ENCODE assay signal across 19 mouse cellular contexts in genomic region chr8:83572246-83572812, GRCm38 (mm10). TPM values are rescaled to one million over a fixed set of nuclear protein-coding genes. Genes with fewer than 3 reads are reported as not detected.
DNase-seq lines count a peak whose midpoint lies in the region; ATAC-seq and TF ChIP-seq lines count a peak whose summit lies in the region.
"Had no signal": no experiment of that assay in that cellular context is flagged by ENCODE, and none has a peak within 500 bp of the region (broad histone marks: within the 10 kb centered on the region; RNA-seq: fewer than 3 reads in every experiment).

No protein-coding gene starts in this region.

- TF ChIP-seq EP300 in heart, postnatal 0 days (IDR thresholded peaks at IDR 0.05; ENCODE audit: low read depth), result no peak

- no peak for TF ChIP-seq CTCF in cerebellum, adult 2 months (IDR thresholded peaks at IDR 0.05; ENCODE audit: borderline replicate concordance, insufficient read depth, low read depth, low read length)
- TF ChIP-seq CTCF in heart, postnatal 0 days (IDR thresholded peaks at IDR 0.05; ENCODE audit: low read depth), result no peak

- H3K4me3 ChIP-seq in cerebellum, adult 2 months (replicated peaks; ENCODE audit: insufficient read depth, low read depth, low read length), result no peak overlapping the region
- no peak overlapping the region for H3K4me3 ChIP-seq in heart, postnatal 0 days (ENCODE audit: low read depth, low read length)
- H3K4me3 ChIP-seq in heart, embryonic 11.5 days (ENCODE audit: low read depth, low read length), result no peak overlapping the region
- H3K4me3 ChIP-seq: erythroblast, embryonic 14.5 days; limb, embryonic 13.5 days; midbrain, embryonic 10.5 days; neural tube, embryonic 15.5 days had no signal

- DNase-seq in cerebellum, adult 11 months, result peak; percentile 3
- DNase-seq in cerebellum, adult 2 months, result no peak
- no peak for DNase-seq in heart, postnatal 0 days (ENCODE audit: low spot score)
- DNase-seq in spleen, postnatal 4 days (ENCODE audit: low spot score in 2 of 2), result peak; percentile 14 to 62
- no peak for DNase-seq in spleen, adult 18-20 months
- no peak for DNase-seq in frontal cortex, postnatal 25 days (ENCODE audit: low spot score in 2 of 2)
- DNase-seq: adrenal gland, postnatal 10 days; gastrocnemius, postnatal 36 days; kidney, postnatal 25 days; retina, postnatal 1 day had no signal

- H3K36me3 ChIP-seq in heart, postnatal 0 days (replicated peaks; ENCODE audit: control insufficient read depth, insufficient read depth, low read length), result peaks cover 46% of the 10 kb centered on the region
- H3K36me3 ChIP-seq in heart, embryonic 11.5 days (ENCODE audit: control insufficient read depth, insufficient read depth, low read length), result peaks cover 17% of the 10 kb centered on the region

- no peaks in the 10 kb centered on the region for H3K27me3 ChIP-seq in cerebellum, adult 2 months (ENCODE audit: control insufficient read depth, insufficient read depth, low read length)
- no peaks in the 10 kb centered on the region for H3K27me3 ChIP-seq in heart, postnatal 0 days (ENCODE audit: control insufficient read depth, insufficient read depth, low read length)
- no peaks in the 10 kb centered on the region for H3K27me3 ChIP-seq in heart, embryonic 11.5 days (ENCODE audit: control insufficient read depth, insufficient read depth, low read length)
- H3K27me3 ChIP-seq: limb, embryonic 13.5 days; neural tube, embryonic 15.5 days had no signal

- H3K27ac ChIP-seq in cerebellum, adult 2 months (ENCODE audit: insufficient read depth, low read length), result no peak overlapping the region
- peak overlapping the region; percentile 25; the same call in 1 of the 2 replicates for H3K27ac ChIP-seq in heart, postnatal 0 days (ENCODE audit: low read depth)
- no peak overlapping the region for H3K27ac ChIP-seq in heart, embryonic 11.5 days (ENCODE audit: low read depth, low read length)
- H3K27ac ChIP-seq: limb, embryonic 13.5 days; midbrain, embryonic 10.5 days; neural tube, embryonic 15.5 days had no signal

- ATAC-seq in heart, postnatal 0 days (ENCODE audit: insufficient read depth, low read depth), result no peak
- no peak for ATAC-seq in heart, embryonic 11.5 days (replicated peaks; ENCODE audit: insufficient number of reproducible peaks, low FRiP score, low TSS enrichment)
- peak; percentile 52 for ATAC-seq in megakaryocyte progenitor cell, adult 5-6 weeks (replicated peaks; ENCODE audit: poor library complexity)
- ATAC-seq: lung, postnatal 0 days had no signal

- no peak for TF ChIP-seq POLR2A in cerebellum, adult 2 months (IDR thresholded peaks at IDR 0.05; ENCODE audit: borderline replicate concordance, insufficient read depth, low read length)

- no peak overlapping the region for H3K9ac ChIP-seq in heart, postnatal 0 days (replicated peaks; ENCODE audit: low read depth, low read length)
- H3K9ac ChIP-seq in heart, embryonic 11.5 days (ENCODE audit: low read depth, low read length), result no peak overlapping the region
- H3K9ac ChIP-seq: neural tube, embryonic 15.5 days had no signal

- no peak overlapping the region for H3K4me2 ChIP-seq in heart, postnatal 0 days (ENCODE audit: low read depth, low read length)
- H3K4me2 ChIP-seq in heart, embryonic 11.5 days, result no peak overlapping the region
- H3K4me2 ChIP-seq: limb, embryonic 13.5 days; neural tube, embryonic 15.5 days had no signal

- 77% methylated on average over 5 of the region's 5 CpGs for WGBS in cerebellum, adult 2 months
- WGBS in heart, postnatal 0 days, result 79% methylated on average over 5 of the region's 5 CpGs
- WGBS in heart, embryonic 11.5 days (ENCODE audit: insufficient replicate concordance), result 89% methylated on average over 5 of the region's 5 CpGs

- H3K4me1 ChIP-seq in cerebellum, adult 2 months (ENCODE audit: control insufficient read depth, insufficient read depth, low read length), result peaks cover 39% of the 10 kb centered on the region
- peaks cover 52% of the 10 kb centered on the region for H3K4me1 ChIP-seq in heart, postnatal 0 days (ENCODE audit: control insufficient read depth, insufficient read depth)
- peaks cover 55% of the 10 kb centered on the region for H3K4me1 ChIP-seq in heart, embryonic 11.5 days (ENCODE audit: control insufficient read depth, insufficient read depth, low read length)

- H3K9me3 ChIP-seq in heart, postnatal 0 days (replicated peaks; ENCODE audit: control insufficient read depth, low read length), result no peaks in the 10 kb centered on the region
- H3K9me3 ChIP-seq in heart, embryonic 11.5 days (replicated peaks; ENCODE audit: control insufficient read depth, low read length), result no peaks in the 10 kb centered on the region
- H3K9me3 ChIP-seq: limb, embryonic 13.5 days; midbrain, embryonic 10.5 days; neural tube, embryonic 15.5 days had no signal

RNA-seq across cellular contexts. Expression of gene Ndufb7, which starts 5.9 kb away (rescaled TPM):
- polyA plus RNA-seq in cerebellum, adult 2 months (2012; rRNA removed), result 394 and 445 TPM in 2 replicates
- total RNA-seq in heart, postnatal 0 days (2014; rRNA removed; ENCODE audit: low replicate concordance), result 431 and 682 TPM in 2 replicates
- 1,145 and 1,161 TPM in 2 replicates for polyA plus RNA-seq in heart, postnatal 0 days (2015; fragmentation: Nextera tagmentation; extraction: Ambion mirVana)
- 546 and 556 TPM in 2 replicates for polyA plus RNA-seq in heart, embryonic 11.5 days (2014; fragmentation: Nextera tagmentation; extraction: Ambion mirVana)
- total RNA-seq in megakaryocyte progenitor cell, adult 5-6 weeks (2015), result 158 and 163 TPM in 2 replicates
- total RNA-seq in megakaryocyte progenitor cell, adult 5-6 weeks (2017), result 252 and 255 TPM in 2 replicates

RNA-seq across cellular contexts. Expression of gene Tecr, which starts 35.4 kb away (rescaled TPM):
- 1,238 and 1,304 TPM in 2 replicates for polyA plus RNA-seq in cerebellum, adult 2 months (2012; rRNA removed)
- total RNA-seq in heart, postnatal 0 days (2014; rRNA removed; ENCODE audit: low replicate concordance), result 253 and 327 TPM in 2 replicates
- 380 and 391 TPM in 2 replicates for polyA plus RNA-seq in heart, postnatal 0 days (2015; fragmentation: Nextera tagmentation; extraction: Ambion mirVana)
- polyA plus RNA-seq in heart, embryonic 11.5 days (2014; fragmentation: Nextera tagmentation; extraction: Ambion mirVana), result 531 and 534 TPM in 2 replicates
- total RNA-seq in megakaryocyte progenitor cell, adult 5-6 weeks (2015), result 363 and 424 TPM in 2 replicates
- total RNA-seq in megakaryocyte progenitor cell, adult 5-6 weeks (2017), result 324 and 345 TPM in 2 replicates

RNA-seq across cellular contexts. Expression of gene Dnajb1, which starts 35.7 kb away (rescaled TPM):
- polyA plus RNA-seq in cerebellum, adult 2 months (2012; rRNA removed), result 29.9 and 33.0 TPM in 2 replicates
- 17.6 and 21.3 TPM in 2 replicates for total RNA-seq in heart, postnatal 0 days (2014; rRNA removed; ENCODE audit: low replicate concordance)
- 23.3 and 26.7 TPM in 2 replicates for polyA plus RNA-seq in heart, postnatal 0 days (2015; fragmentation: Nextera tagmentation; extraction: Ambion mirVana)
- 51.2 and 51.5 TPM in 2 replicates for polyA plus RNA-seq in heart, embryonic 11.5 days (2014; fragmentation: Nextera tagmentation; extraction: Ambion mirVana)
- total RNA-seq in megakaryocyte progenitor cell, adult 5-6 weeks (2015), result 45.5 and 47.6 TPM in 2 replicates
- 26.2 and 28.0 TPM in 2 replicates for total RNA-seq in megakaryocyte progenitor cell, adult 5-6 weeks (2017)

RNA-seq across cellular contexts. Expression of gene Olfr370, which starts 36.7 kb away (rescaled TPM):
- polyA plus RNA-seq in cerebellum, adult 2 months (2012; rRNA removed), result not detected in 2 replicates
- not detected in 2 replicates for total RNA-seq in heart, postnatal 0 days (2014; rRNA removed; ENCODE audit: low replicate concordance)
- not detected in 2 replicates for polyA plus RNA-seq in heart, postnatal 0 days (2015; fragmentation: Nextera tagmentation; extraction: Ambion mirVana)
- polyA plus RNA-seq in heart, embryonic 11.5 days (2014; fragmentation: Nextera tagmentation; extraction: Ambion mirVana), result 0.08 TPM in 1 of 2 replicates, not detected in the other
- total RNA-seq in megakaryocyte progenitor cell, adult 5-6 weeks (2015), result not detected in 2 replicates
- total RNA-seq in megakaryocyte progenitor cell, adult 5-6 weeks (2017), result not detected in 2 replicates
- total RNA-seq: adrenal gland, postnatal 10 days; gastrocnemius, postnatal 36 days; layer of hippocampus, postnatal 36 days had no signal
- polyA plus RNA-seq: erythroblast, embryonic 14.5 days; heart, embryonic 16.5 days; limb, embryonic 13.5 days; lung, postnatal 0 days; midbrain, embryonic 10.5 days; neural tube, embryonic 15.5 days had no signal

Comparison
In these comparisons a context has a peak if more than half of its experiments do, and no peak if none do; other contexts are left out.
1. DNase-seq: peak in cerebellum, adult 11 months (single experiment) and spleen, postnatal 4 days (2 of 2); none in cerebellum, adult 2 months (0 of 2), heart, postnatal 0 days (single experiment), spleen, adult 18-20 months (0 of 2) and frontal cortex, postnatal 25 days (0 of 2).